Comparison of ENCODE assay signal across 8 mouse cellular contexts in the genomic region with DNA sequence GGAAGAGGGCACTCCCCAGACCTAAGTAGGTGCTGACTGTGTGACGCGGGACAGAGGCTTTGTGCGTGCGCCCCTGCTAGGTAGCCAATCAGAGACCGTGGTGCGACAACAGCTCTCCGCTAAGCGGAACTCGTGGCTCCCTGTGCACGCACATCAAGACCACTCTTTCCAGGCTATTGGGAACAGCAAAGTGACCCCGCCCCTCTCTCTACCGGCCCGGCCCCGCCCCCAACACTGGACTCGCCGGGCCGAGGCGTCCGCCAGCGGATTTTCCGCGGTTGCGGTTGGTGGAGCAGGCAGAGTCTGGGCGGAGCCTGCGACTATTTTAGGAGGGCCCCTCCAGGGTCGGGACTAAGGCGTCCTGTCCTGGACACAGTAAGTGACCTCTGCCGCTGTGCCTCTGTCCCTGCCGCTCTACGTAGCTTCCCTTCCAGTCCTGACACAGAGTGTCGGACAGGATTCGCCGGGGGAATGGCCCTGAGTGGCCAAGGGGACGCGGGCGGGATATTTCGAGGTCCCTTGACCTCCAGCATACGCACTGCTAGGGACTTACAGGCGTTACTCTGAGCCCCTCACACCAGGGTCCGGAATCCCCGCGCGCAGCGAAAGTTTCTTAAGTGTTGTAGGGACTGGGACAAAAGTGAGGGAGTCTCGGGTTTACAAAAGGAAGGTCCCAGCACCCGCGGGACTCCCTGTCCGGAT. TPM values are rescaled to one million over a fixed set of nuclear protein-coding genes. Genes with fewer than 3 reads are reported as not detected.
DNase-seq lines count a peak whose midpoint lies in the region; TF ChIP-seq lines count a peak whose summit lies in the region.

A gene (plus strand): TSS at position 161 of the 702 bp plus-strand sequence.

- H3K27ac ChIP-seq in embryonic facial prominence, embryonic 10.5 days (replicated peaks): peak within 1 kb of the TSS; percentile 54; the same call in 1 of the 2 replicates
- no peak within 1 kb of the TSS for H3K27ac ChIP-seq in cerebellum, adult 2 months (ENCODE audit: insufficient read depth, low read length)

- under 1% methylated on average over 48 of the region's 48 CpGs for WGBS in embryonic facial prominence, embryonic 10.5 days
- 2% methylated on average over 48 of the region's 48 CpGs for WGBS in cerebellum, adult 2 months

- DNase-seq in ovary, adult 18-20 months (ENCODE audit: low spot score): peak; percentile 68
- no peak for DNase-seq in ovary, postnatal 10 days (ENCODE audit: low spot score)
- DNase-seq in embryonic facial prominence, embryonic 10.5 days (ENCODE audit: low spot score): peak; percentile 88
- DNase-seq in heart, adult 9 months (ENCODE audit: low spot score in 2 of 2): peak; percentile 89 to 90
- peak; percentile 82 for DNase-seq in kidney, adult 9 months
- DNase-seq in lung, postnatal 10 days: peak; percentile 87
- DNase-seq in retina, embryonic 14.5 days (ENCODE audit: low spot score): peak; percentile 74
- DNase-seq in cerebellum, adult 2 months: no peak

- TF ChIP-seq POLR2A in cerebellum, adult 2 months (IDR thresholded peaks at IDR 0.05; ENCODE audit: borderline replicate concordance, insufficient read depth, low read length): no peak

- no peak for TF ChIP-seq CTCF in cerebellum, adult 2 months (IDR thresholded peaks at IDR 0.05; ENCODE audit: borderline replicate concordance, insufficient read depth, low read depth, low read length)

- peak within 1 kb of the TSS; percentile 61 for H3K4me3 ChIP-seq in embryonic facial prominence, embryonic 10.5 days
- H3K4me3 ChIP-seq in cerebellum, adult 2 months (replicated peaks; ENCODE audit: insufficient read depth, low read depth, low read length): no peak within 1 kb of the TSS

- H3K36me3 ChIP-seq in embryonic facial prominence, embryonic 10.5 days (replicated peaks): no peaks in the 10 kb centered on the region

- peaks cover 93% of the 10 kb centered on the region for H3K27me3 ChIP-seq in embryonic facial prominence, embryonic 10.5 days (replicated peaks; ENCODE audit: low read depth, poor library complexity, severe bottlenecking)
- peaks cover 2% of the 10 kb centered on the region; the same call in 1 of the 2 replicates for H3K27me3 ChIP-seq in cerebellum, adult 2 months (ENCODE audit: control insufficient read depth, insufficient read depth, low read length)

- 0 out of 2 replicates have a peak, but pooled peaks cover 2% of the 10 kb centered on the region for H3K9me3 ChIP-seq in embryonic facial prominence, embryonic 10.5 days

- H3K4me1 ChIP-seq in embryonic facial prominence, embryonic 10.5 days: peaks cover 59% of the 10 kb centered on the region
- no peaks in the 10 kb centered on the region for H3K4me1 ChIP-seq in cerebellum, adult 2 months (ENCODE audit: control insufficient read depth, insufficient read depth, low read length)

RNA-seq across cellular contexts. Expression of the gene that starts here (rescaled TPM):
- polyA plus RNA-seq in embryonic facial prominence, embryonic 10.5 days (2016; fragmentation: Nextera tagmentation; extraction: Ambion mirVana): 3.9 and 4.0 TPM in 2 replicates
- polyA plus RNA-seq in cerebellum, adult 2 months (2012; rRNA removed): 0.87 and 1.2 TPM in 2 replicates

Comparison
In these comparisons a context has a peak if more than half of its experiments do, and no peak if none do; other contexts are left out.
1. DNase-seq: peak in ovary, adult 18-20 months (single experiment), embryonic facial prominence, embryonic 10.5 days (single experiment), heart, adult 9 months (2 of 2), kidney, adult 9 months (single experiment), lung, postnatal 10 days (single experiment) and retina, embryonic 14.5 days (single experiment); none in ovary, postnatal 10 days (single experiment) and cerebellum, adult 2 months (0 of 2).